Mouse (Mus musculus): ENCODE results near the gene Slamf8.

DNA sequence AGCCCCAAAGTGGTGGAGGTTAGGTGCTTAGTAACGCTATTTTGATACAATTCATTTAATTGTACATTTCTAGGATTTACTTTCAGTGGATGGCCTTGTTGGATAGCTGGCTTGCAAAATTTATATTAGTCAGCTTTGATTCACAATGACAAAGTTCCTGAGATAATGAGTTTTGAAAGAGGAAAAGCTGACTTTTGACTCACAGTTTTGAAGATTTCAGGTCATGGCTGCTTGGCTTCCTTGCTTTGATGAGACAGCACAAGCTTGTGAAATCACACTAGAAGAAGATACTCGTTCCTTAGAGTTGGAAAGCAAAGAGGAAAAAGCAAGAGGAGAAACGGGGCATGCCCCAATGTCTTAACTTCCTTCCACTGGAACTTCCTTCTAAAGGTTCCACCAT is 24.2 kb downstream of the Slamf8 start:
- TF ChIP-seq HCFC1 (IDR thresholded peaks at IDR 0.05; ENCODE audit: borderline replicate concordance, insufficient read depth, low read length), result no peak
- TF ChIP-seq CHD2 (IDR thresholded peaks at IDR 0.05; ENCODE audit: low read depth, low read length), result no peak
- no peak for TF ChIP-seq ZC3H11A (IDR thresholded peaks at IDR 0.05; ENCODE audit: borderline replicate concordance, low read depth, low read length)
- TF ChIP-seq ZNF384 (IDR thresholded peaks at IDR 0.05; ENCODE audit: low read depth, low read length), result no peak
